Mouse (Mus musculus) kidney, adult 2 months (tissue): ENCODE results near the gene Dhx58.

ENCODE experiments used
- CTCF ChIP-seq: fragments of 200-500 bp; conservative IDR thresholded peaks from 2 replicates; pipeline ENCODE4 v1.5.1; 2011; ENCODE audit warnings: low read depth, mild to moderate bottlenecking, control low read depth, low read length, moderate library complexity, mixed read lengths; ENCODE audit not compliant: insufficient read depth, insufficient read length
- POLR2A ChIP-seq: fragments of 200-500 bp; IDR thresholded peaks from one replicate; pipeline ENCODE4 v1.6.1; 2011; ENCODE audit warnings: low read depth, low read length, control low read depth

- TF ChIP-seq POLR2A (no peak), CTCF (no peak)
Measured at GRCm38 (mm10) chr11:100685371-100685770, 18.7 kb downstream of the Dhx58 start.
